Mouse (Mus musculus): ENCODE measurements around the gene Zgrf1.

The Zgrf1 gene

DNA sequence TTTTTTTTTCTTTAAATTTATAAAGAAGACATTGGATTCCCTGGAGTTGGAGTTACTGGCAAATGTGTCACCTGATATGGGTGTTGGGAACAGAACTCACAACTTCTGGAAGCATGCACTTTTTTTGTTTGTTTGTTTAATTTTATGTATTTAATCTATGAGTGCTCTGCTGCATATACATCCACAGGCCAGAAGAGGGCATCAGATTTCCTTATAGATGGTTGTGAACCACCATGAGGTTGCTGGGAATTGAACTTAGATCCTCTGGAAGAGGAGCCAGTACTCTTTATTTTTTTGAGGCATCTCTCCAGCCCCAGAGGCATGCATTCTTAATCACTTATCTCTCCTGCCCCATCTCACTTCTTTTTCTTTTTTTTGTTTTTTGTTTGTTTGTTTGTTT lies 4.9 kb downstream of the Zgrf1 start:
- DNase-seq (ENCODE audit: low spot score) = no peak

- no peak for DNase-seq (ENCODE audit: low spot score)
Measured at GRCm38 (mm10) chr3:127562974-127563373, 9.7 kb downstream of the Zgrf1 start.

- peak; percentile 46 for DNase-seq (ENCODE audit: low spot score)
Measured at GRCm38 (mm10) chr3:127565129-127565528, 11.8 kb downstream of the Zgrf1 start.

- DNase-seq (ENCODE audit: low spot score) = peak; percentile 84
Measured at GRCm38 (mm10) chr3:127572557-127572956, 19.3 kb downstream of the Zgrf1 start.

- DNase-seq (ENCODE audit: low spot score) = no peak
Measured at GRCm38 (mm10) chr3:127597136-127597535, 43.8 kb downstream of the Zgrf1 start.

GRCm38 (mm10) chr3:127608109-127608508 lies 54.8 kb downstream of the Zgrf1 start:
- no peak for DNase-seq (ENCODE audit: low spot score)

DNA sequence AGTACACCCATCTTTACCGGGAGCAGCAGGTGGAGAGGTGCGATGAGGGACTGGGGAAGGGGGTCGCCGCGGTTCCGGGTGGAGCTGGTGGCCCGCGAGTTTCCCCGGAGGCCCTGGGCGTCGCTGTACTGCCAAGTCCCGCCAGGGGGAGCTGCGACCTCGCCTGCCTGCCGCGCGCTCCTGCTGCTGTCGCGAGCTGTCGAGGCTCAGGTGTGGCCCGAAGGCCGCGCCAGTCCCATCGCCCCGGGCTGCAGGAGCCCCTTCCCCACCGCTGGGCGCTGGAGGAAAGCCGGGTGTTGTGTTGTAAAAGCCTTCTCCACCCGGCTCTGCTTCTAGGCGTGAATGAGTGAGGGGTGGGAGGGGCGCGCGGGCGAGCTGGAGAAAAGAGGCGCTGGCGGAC lies 72.0 kb downstream of the Zgrf1 start:
- no peak for DNase-seq (ENCODE audit: low spot score)

DNA sequence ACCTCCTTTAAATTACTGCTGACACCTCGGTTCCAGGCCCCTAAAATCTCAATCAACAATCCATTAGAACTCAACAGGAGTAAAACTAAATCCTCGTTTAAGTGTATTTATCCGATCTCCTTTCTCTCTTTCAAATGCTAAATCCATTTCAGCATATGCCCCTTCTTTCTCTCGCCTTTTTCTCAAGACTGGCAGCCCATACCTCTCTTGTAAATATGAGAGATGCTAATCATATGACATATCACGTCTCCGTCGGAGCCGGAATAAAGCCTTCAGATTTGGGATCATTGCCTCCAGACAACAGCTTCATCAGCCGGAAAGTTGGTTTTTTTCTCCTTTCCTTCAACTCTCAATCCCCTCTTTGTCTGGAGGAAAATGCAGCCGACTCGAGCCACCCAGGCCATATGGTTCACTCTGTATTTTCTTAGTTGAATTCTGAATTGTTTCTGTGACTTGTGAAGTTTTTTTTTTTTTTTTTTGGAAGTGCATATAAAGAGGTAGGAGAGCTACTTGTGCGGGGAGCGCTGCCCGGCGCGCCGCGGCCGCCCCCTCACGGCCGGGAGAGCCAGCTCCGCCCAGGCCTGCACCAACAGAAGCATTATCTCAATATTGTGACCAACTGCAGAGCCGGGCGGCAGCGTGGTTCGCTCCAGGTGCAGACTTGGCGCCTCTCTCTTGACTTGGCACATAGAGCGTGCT lies 72.6 kb downstream of the Zgrf1 start:
- no peak for DNase-seq (ENCODE audit: low spot score)

DNA sequence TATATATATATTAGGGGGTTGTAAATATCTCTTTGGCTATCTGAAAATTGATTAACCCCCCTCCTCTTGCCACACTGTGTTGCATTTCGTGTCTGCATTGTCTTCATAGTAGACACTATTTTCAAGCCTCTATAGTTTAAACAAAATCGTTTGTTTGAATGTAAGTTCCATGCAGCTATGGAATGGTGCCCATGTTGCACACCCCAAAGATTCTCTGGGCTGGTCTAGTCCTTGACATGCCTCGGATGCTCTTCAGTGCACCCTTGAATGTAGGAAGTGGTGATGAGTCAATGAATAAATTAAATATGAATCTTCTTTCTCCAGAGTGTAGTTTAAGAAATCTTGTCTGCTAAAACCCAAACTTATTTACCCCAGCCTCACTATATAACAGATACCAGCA lies 73.2 kb downstream of the Zgrf1 start:
- no peak for DNase-seq (ENCODE audit: low spot score)

GRCm38 (mm10) chr3:127627151-127627955 lies 74.1 kb downstream of the Zgrf1 start:
- no peak for DNase-seq (ENCODE audit: low spot score)

- DNase-seq (ENCODE audit: low spot score) = no peak
Measured at GRCm38 (mm10) chr3:127627956-127628310, 74.6 kb downstream of the Zgrf1 start.

DNA sequence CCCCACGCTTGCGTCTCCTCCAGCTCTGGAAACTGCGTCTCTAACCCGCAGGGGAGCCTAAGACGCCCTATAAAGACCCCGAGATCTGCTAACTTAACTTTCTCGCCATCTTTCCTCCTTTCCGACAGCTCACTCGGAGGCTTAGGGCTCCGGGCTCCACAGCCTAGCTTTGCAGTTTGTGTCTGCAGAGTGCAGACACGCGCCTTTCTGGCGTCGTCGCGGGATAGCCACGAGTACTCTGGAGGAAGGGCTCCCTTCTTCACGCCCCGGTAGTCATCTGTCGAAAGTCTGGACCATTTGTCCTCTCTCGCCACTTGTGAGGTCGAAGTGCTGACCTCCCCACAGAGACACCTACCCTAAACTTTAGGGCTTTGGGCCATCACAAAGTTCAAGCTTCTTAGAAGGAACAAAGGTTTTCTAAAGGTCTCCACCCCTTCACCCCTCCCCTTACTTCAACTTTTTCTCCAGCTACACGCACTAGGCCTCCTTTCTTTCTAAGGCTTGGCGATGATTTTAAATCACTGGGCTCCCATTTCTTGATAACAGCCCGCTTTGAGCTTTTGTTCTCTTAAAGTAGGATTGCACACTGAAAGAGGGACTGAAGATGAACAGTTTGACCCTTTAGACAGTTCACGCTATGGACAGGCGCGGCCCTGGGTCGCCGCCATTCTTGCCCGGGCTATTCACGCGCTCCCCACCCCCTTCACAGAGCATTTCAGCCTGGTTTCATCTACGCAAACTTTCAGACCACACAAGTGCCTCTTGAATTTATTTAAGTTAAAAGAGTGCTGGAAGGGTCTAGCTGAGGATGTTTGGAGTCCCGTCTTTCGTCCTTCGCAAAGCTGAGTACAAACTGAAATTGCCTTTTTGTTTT lies 75.3 kb downstream of the Zgrf1 start:
- no peak for DNase-seq (ENCODE audit: low spot score)

DNA sequence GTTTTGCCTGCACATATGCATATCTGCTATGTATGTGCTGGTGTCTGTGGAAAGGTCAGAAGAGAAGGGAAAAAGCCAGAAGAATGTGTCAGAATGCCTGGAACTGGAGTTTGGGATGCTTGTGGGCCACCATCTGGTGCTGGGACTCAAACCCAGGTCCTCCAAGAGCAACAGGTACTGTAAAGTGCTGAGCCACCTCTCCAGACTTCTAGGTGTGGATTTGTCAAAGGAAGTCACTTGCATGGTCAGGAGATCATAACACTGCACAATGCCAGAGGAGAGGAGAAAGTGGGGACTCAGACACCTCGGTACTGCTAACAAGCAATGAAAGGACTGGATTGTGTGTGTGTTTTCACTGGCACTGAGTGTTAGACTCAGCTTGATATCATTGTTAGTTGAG lies 76.9 kb downstream of the Zgrf1 start:
- DNase-seq (ENCODE audit: low spot score) = no peak

- DNase-seq (ENCODE audit: low spot score) = no peak
Measured at GRCm38 (mm10) chr3:127630735-127631372, 77.6 kb downstream of the Zgrf1 start.

DNA sequence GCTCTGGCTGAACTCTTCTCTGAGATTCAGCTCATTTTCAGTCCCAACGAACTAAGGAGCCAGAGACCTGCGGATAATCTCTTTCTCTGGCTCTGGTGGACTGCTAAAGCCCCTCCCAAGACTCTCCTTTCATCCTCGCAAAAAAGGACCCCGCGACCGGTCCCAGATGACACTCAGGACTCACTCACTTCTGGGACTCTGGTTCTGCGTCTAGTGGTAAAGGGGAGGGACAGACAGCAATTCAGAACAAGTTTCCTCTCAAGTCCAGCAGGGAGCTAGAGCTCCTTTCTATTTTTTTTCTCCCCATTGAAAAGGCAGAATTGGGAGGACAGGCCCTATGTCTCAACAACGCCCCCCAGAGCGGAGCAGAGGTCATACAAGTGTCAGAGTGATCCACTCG lies 78.3 kb downstream of the Zgrf1 start:
- DNase-seq (ENCODE audit: low spot score) = no peak

- DNase-seq (ENCODE audit: low spot score) = no peak
Measured at GRCm38 (mm10) chr3:127632531-127632930, 79.2 kb downstream of the Zgrf1 start.

- DNase-seq (ENCODE audit: low spot score) = no peak
Measured at GRCm38 (mm10) chr3:127633080-127634032, 80.1 kb downstream of the Zgrf1 start, which contains the start of gene Neurog2. Neurog2 (plus strand) TSS chr3:127633135.

- DNase-seq (ENCODE audit: low spot score) = no peak
Measured at GRCm38 (mm10) chr3:127634101-127634983, 81.1 kb downstream of the Zgrf1 start.

DNA sequence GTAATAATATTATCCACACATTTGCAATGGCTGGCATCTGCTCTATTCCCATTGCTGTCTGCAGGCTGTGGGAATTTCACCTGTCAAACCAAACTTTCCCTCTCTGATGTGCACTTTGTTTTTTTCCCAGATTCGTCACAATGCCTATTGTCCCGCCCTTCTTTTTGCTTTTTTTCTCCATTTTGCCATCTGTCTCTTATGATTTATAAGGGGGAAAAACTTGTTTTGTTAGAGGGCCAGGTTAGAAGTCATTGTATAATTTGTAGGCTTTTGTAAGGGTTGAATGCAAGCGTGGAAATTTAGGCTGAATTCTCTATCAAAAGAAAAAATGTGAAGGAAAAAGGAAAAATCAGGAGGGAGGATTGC lies 81.7 kb downstream of the Zgrf1 start:
- no peak for DNase-seq (ENCODE audit: low spot score)

All from adipocyte (in vitro differentiated cells).